In the genomic region with DNA sequence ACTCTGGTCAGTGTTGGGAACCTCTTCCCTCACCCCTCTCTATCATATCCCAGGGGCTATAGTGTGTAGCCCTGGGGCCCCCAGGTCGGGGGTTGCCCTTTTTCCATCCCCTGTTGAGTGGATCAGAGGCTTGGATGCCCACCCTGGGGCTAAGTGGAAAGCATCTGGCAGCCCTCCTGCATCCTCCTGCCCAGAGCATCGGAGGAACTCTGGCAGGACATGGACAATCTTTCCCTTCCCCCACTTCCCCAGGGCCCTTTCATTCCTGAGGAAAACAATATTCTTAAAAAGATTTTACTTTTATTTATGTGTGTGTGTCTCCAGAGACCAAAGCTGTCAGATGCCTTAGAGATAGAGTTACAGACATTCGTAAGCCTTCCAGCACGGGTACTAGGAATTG, we compare ENCODE assay signal across 29 mouse cellular contexts.
DNase-seq lines count a peak whose midpoint lies in the region; ATAC-seq lines count a peak whose summit lies in the region.
"Had no signal": no experiment of that assay in that cellular context is flagged by ENCODE, and none has a peak within 500 bp of the region (broad histone marks: within the 10 kb centered on the region; RNA-seq: fewer than 3 reads in every experiment).

No protein-coding gene starts in this region.

- no peak for ATAC-seq in kidney, embryonic 15.5 days (replicated peaks; ENCODE audit: low FRiP score)
- ATAC-seq in kidney, embryonic 16.5 days (ENCODE audit: low FRiP score, low TSS enrichment), result 0 out of 2 replicates have a peak, but pooled peaks have one; percentile 49
- ATAC-seq: CD4-positive, CD25-positive, alpha-beta regulatory T cell, adult 4 months; forebrain, embryonic 15.5 days; hindbrain, embryonic 16.5 days; midbrain, embryonic 15.5 days had no signal

- no peaks in the 10 kb centered on the region for H3K27me3 ChIP-seq in kidney, embryonic 15.5 days
- H3K27me3 ChIP-seq in kidney, embryonic 16.5 days (ENCODE audit: insufficient read depth, low read length), result no peaks in the 10 kb centered on the region
- H3K27me3 ChIP-seq: embryonic facial prominence, embryonic 13.5 days; forebrain, embryonic 15.5 days; heart, embryonic 13.5 days; limb, embryonic 15.5 days; midbrain, embryonic 15.5 days; neural tube, embryonic 12.5 days had no signal

- intact Hi-C loops in gastrocnemius, postnatal 14 days (cut with DNase I; ENCODE audit: low total_unique reads), result no loop called here

- WGBS in kidney, embryonic 15.5 days, result 25% methylated on average over 4 of the region's 4 CpGs
- WGBS in kidney, embryonic 16.5 days, result 22% methylated on average over 4 of the region's 4 CpGs

- H3K36me3 ChIP-seq in kidney, embryonic 15.5 days, result peaks cover 18% of the 10 kb centered on the region
- peaks cover 6% of the 10 kb centered on the region; the same call in 1 of the 2 replicates for H3K36me3 ChIP-seq in kidney, embryonic 16.5 days (ENCODE audit: insufficient read depth, low read length)
- H3K36me3 ChIP-seq: embryonic facial prominence, embryonic 13.5 days; forebrain, embryonic 10.5 days; forebrain, embryonic 15.5 days; limb, embryonic 15.5 days; midbrain, embryonic 10.5 days; midbrain, embryonic 15.5 days had no signal

- H3K4me1 ChIP-seq in kidney, embryonic 15.5 days, result peaks cover 8% of the 10 kb centered on the region
- H3K4me1 ChIP-seq in kidney, embryonic 16.5 days (ENCODE audit: insufficient read depth, low read length), result 0 out of 2 replicates have a peak, but pooled peaks cover 3% of the 10 kb centered on the region
- H3K4me1 ChIP-seq: forebrain, embryonic 15.5 days; midbrain, embryonic 15.5 days; neural tube, embryonic 12.5 days had no signal

- H3K27ac ChIP-seq in kidney, embryonic 15.5 days, result 0 out of 2 replicates have a peak overlapping the region, but pooled peaks have one; percentile 13
- no peak overlapping the region for H3K27ac ChIP-seq in kidney, embryonic 16.5 days (ENCODE audit: low read length)
- H3K27ac ChIP-seq: embryonic facial prominence, embryonic 13.5 days; forebrain, embryonic 10.5 days; forebrain, embryonic 15.5 days; heart, embryonic 13.5 days; kidney, postnatal 0 days; limb, embryonic 10.5 days; limb, embryonic 15.5 days; liver, embryonic 14.5 days; midbrain, embryonic 10.5 days; midbrain, embryonic 15.5 days; neural tube, embryonic 12.5 days had no signal

- H3K9me3 ChIP-seq in kidney, embryonic 15.5 days (replicated peaks), result no peaks in the 10 kb centered on the region
- H3K9me3 ChIP-seq in kidney, embryonic 16.5 days (ENCODE audit: low read length), result no peaks in the 10 kb centered on the region
- H3K9me3 ChIP-seq: embryonic facial prominence, embryonic 13.5 days; forebrain, embryonic 10.5 days; forebrain, embryonic 15.5 days; heart, embryonic 13.5 days; limb, embryonic 10.5 days; limb, embryonic 15.5 days; midbrain, embryonic 10.5 days; midbrain, embryonic 15.5 days; neural tube, embryonic 12.5 days had no signal

- no peak overlapping the region for H3K9ac ChIP-seq in kidney, embryonic 15.5 days
- no peak overlapping the region for H3K9ac ChIP-seq in kidney, embryonic 16.5 days (replicated peaks; ENCODE audit: low read length)
- H3K9ac ChIP-seq: embryonic facial prominence, embryonic 13.5 days; forebrain, embryonic 15.5 days; heart, embryonic 13.5 days; limb, embryonic 15.5 days; liver, embryonic 14.5 days; lung, embryonic 14.5 days; midbrain, embryonic 15.5 days; neural tube, embryonic 12.5 days had no signal

- DNase-seq in gastrocnemius, postnatal 14 days, result peak; percentile 14
- DNase-seq in gastrocnemius, adult 18-20 months (ENCODE audit: low spot score), result no peak
- no peak for DNase-seq in kidney, adult 11 months
- DNase-seq in kidney, postnatal 4 days, result peak; percentile 31 to 45
- no peak for DNase-seq in layer of hippocampus, postnatal 14 days (ENCODE audit: low spot score in 2 of 2)
- DNase-seq: cerebellum, adult 2 months; cerebellum, postnatal 14 days; heart, postnatal 10 days; layer of hippocampus, postnatal 36 days; lung, embryonic 14.5 days; lung, postnatal 14 days; thymus, adult 2 months; thymus, postnatal 36 days had no signal

- H3K4me3 ChIP-seq in kidney, embryonic 15.5 days (replicated peaks), result no peak overlapping the region
- H3K4me3 ChIP-seq in kidney, embryonic 16.5 days (ENCODE audit: low read length), result no peak overlapping the region
- H3K4me3 ChIP-seq: embryonic facial prominence, embryonic 13.5 days; forebrain, embryonic 10.5 days; forebrain, embryonic 15.5 days; heart, embryonic 13.5 days; limb, embryonic 10.5 days; limb, embryonic 15.5 days; midbrain, embryonic 10.5 days; midbrain, embryonic 15.5 days; myocyte; neural tube, embryonic 12.5 days had no signal

- H3K4me2 ChIP-seq in kidney, embryonic 15.5 days, result no peak overlapping the region
- H3K4me2 ChIP-seq in kidney, embryonic 16.5 days (replicated peaks; ENCODE audit: low read depth, low read length), result no peak overlapping the region
- H3K4me2 ChIP-seq: embryonic facial prominence, embryonic 13.5 days; forebrain, embryonic 15.5 days; heart, embryonic 13.5 days; limb, embryonic 15.5 days; lung, embryonic 14.5 days; midbrain, embryonic 15.5 days; neural tube, embryonic 12.5 days had no signal

Comparison
In these comparisons a context has a peak if more than half of its experiments do, and no peak if none do; other contexts are left out.
1. DNase-seq: peak in gastrocnemius, postnatal 14 days (single experiment) and kidney, postnatal 4 days (2 of 2); none in gastrocnemius, adult 18-20 months (single experiment), kidney, adult 11 months (single experiment) and layer of hippocampus, postnatal 14 days (0 of 2).